8 mouse cellular contexts compared by ENCODE assay signal in the genomic region with DNA sequence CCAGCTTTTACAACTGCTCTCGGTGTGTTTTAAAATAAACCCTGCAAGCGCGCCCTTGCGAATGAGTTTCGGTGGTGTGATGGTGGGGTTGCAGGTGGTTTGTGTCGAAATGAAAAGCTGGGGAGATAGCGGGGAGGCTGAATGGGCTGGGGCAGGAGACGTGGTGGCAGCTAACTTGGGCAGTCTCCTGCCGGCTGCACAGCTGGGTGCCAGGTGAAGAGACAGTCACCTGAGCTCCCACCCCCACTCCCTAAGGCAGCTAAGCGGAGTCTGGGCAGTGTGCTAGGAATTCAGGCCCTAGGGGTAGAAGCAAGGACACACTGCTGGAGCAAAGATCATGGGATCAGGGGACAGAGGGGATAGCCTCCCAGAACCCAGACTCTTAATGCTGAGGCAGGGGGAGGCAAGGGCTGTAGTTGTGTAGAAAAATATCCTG. TPM values are rescaled to one million over a fixed set of nuclear protein-coding genes. Genes with fewer than 3 reads are reported as not detected.
DNase-seq lines count a peak whose midpoint lies in the region; ATAC-seq lines count a peak whose summit lies in the region.

No protein-coding gene starts in this region.

- H3K36me3 ChIP-seq in kidney, embryonic 16.5 days (ENCODE audit: insufficient read depth, low read length) = no peaks in the 10 kb centered on the region

- peak overlapping the region; percentile 51 for H3K4me3 ChIP-seq in kidney, embryonic 16.5 days (ENCODE audit: low read length)

- peak overlapping the region; percentile 49 for H3K9ac ChIP-seq in kidney, embryonic 16.5 days (replicated peaks; ENCODE audit: low read length)

- WGBS in kidney, embryonic 16.5 days = 2% methylated on average over 10 of the region's 10 CpGs

- peaks cover 6% of the 10 kb centered on the region; the same call in 1 of the 2 replicates for H3K27me3 ChIP-seq in kidney, embryonic 16.5 days (ENCODE audit: insufficient read depth, low read length)

- DNase-seq in adrenal gland, adult 2 months = peak; percentile 74
- DNase-seq in adrenal gland, adult (ENCODE audit: inconsistent age in 2 of 2, low spot score in 1 of 2) = no peak
- peak; percentile 27 for DNase-seq in thymus, postnatal 4 days
- DNase-seq in thymus, postnatal 0 days (ENCODE audit: low spot score) = no peak
- DNase-seq in neural tube, embryonic 10.5 days (ENCODE audit: extremely low spot score, low spot score) = peak; percentile 19
- no peak for DNase-seq in right cerebral cortex, postnatal 36 days (ENCODE audit: low spot score in 2 of 2)
- no peak for DNase-seq in right cerebral cortex, adult 18-20 months

- H3K4me2 ChIP-seq in kidney, embryonic 16.5 days (replicated peaks; ENCODE audit: low read depth, low read length) = peak overlapping the region; percentile 87

- H3K4me1 ChIP-seq in kidney, embryonic 16.5 days (ENCODE audit: insufficient read depth, low read length) = 0 out of 2 replicates have a peak, but pooled peaks cover 3% of the 10 kb centered on the region

- no peaks in the 10 kb centered on the region for H3K9me3 ChIP-seq in kidney, embryonic 16.5 days (ENCODE audit: low read length)

- ATAC-seq in kidney, embryonic 16.5 days (ENCODE audit: low FRiP score, low TSS enrichment) = peak; percentile 71

- H3K27ac ChIP-seq in kidney, embryonic 16.5 days (ENCODE audit: low read length) = no peak overlapping the region

RNA-seq across cellular contexts. Expression of gene Prlr, which starts 1.1 kb away (rescaled TPM):
- 100 to 1,000 TPM in 1 of 2 experiments, 10 to 100 TPM in 1; 72.2 to 316 TPM for total RNA-seq in adrenal gland, adult 2 months (2021)
- polyA plus RNA-seq in adrenal gland, adult 2 months (2012; rRNA removed) = 9.4 and 21.1 TPM in 2 replicates
- polyA plus RNA-seq in thymus, postnatal 0 days (2015; fragmentation: Nextera tagmentation; extraction: Ambion mirVana) = 0.37 and 0.62 TPM in 2 replicates
- 4.5 and 5.4 TPM in 2 replicates for polyA plus RNA-seq in kidney, embryonic 16.5 days (2015; fragmentation: Nextera tagmentation; extraction: Ambion mirVana)

Comparison
In these comparisons a context has a peak if more than half of its experiments do, and no peak if none do; other contexts are left out.
1. DNase-seq: peak in adrenal gland, adult 2 months (single experiment), thymus, postnatal 4 days (single experiment) and neural tube, embryonic 10.5 days (single experiment); none in adrenal gland, adult (0 of 2), thymus, postnatal 0 days (single experiment), right cerebral cortex, postnatal 36 days (0 of 2) and right cerebral cortex, adult 18-20 months (single experiment).